Mouse (Mus musculus) liver, adult 2 months (tissue): ENCODE measurements around the gene Cd164.

Experiments used
- CTCF ChIP-seq: fragments of 200-500 bp; IDR thresholded peaks from 2 replicates; pipeline ENCODE4 v1.5.1; 2011; ENCODE audit warnings: low read depth, low read length, control low read depth
- POLR2A ChIP-seq: fragments of 200-500 bp; IDR thresholded peaks from 2 replicates; pipeline ENCODE4 v1.6.1; 2011; ENCODE audit warnings: low read length, control low read depth; ENCODE audit not compliant: insufficient read depth; ENCODE audit errors: extremely low read depth

DNA sequence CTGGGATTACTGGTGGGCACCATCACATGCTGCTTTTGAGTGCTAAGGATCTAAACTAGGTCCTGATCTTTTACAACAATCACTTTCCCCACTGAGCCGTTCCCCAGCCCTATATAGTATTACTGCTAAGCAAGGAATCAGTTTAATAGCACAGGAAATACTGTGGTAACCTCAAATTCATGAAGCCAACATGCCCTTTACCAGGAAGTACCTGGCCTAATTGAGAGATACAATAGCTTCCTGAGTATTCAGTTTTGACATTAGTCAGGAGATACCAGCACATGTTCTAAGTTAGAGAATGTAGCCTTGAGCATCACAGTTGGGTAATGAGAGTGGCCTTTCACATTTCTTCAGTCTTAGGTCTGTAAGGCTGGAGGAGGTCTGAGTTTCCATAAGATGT, 17.5 kb downstream of the Cd164 start:
- TF ChIP-seq CTCF (no peak), POLR2A (no peak)
